Mouse (Mus musculus) embryonic facial prominence, embryonic 13.5 days (tissue): ENCODE data around the gene Nupl2. TPM values are rescaled to one million over a fixed set of nuclear protein-coding genes. Genes with fewer than 3 reads are reported as not detected.

Experiments
- ATAC-seq: fragments of 200-750 bp; cut with Nextera tagmentation; 2 replicates; pipeline ENCODE4 v1.8.0; 2017; ENCODE audit warnings: low read depth; ENCODE audit not compliant: insufficient number of reproducible peaks, insufficient read depth, low FRiP score, low TSS enrichment
- H3K27ac ChIP-seq: fragments of 300-500 bp; sonication (generic); 2 replicates; pipeline ENCODE4 v1.5.1; 2015; ENCODE audit warnings: moderate library complexity, mild to moderate bottlenecking, inconsistent platforms
- H3K27me3 ChIP-seq: fragments of 300-500 bp; sonication (generic); 2 replicates; pipeline ENCODE4 v1.6.1; 2015; ENCODE audit warnings: mild to moderate bottlenecking, inconsistent platforms
- H3K36me3 ChIP-seq: fragments of 300-500 bp; sonication (generic); 2 replicates; pipeline ENCODE4 v1.6.1; 2015; ENCODE audit warnings: mild to moderate bottlenecking, inconsistent platforms
- H3K4me1 ChIP-seq: fragments of 300-500 bp; sonication (generic); 2 replicates; pipeline ENCODE4 v1.6.1; 2015; ENCODE audit warnings: inconsistent platforms
- H3K4me2 ChIP-seq: fragments of 300-500 bp; sonication (generic); 2 replicates; pipeline ENCODE4 v1.6.1; 2015; ENCODE audit warnings: moderate library complexity, mild to moderate bottlenecking, inconsistent platforms
- H3K4me3 ChIP-seq: fragments of 300-500 bp; sonication (generic); 2 replicates; pipeline ENCODE4 v1.5.1; 2015; ENCODE audit warnings: mild to moderate bottlenecking, inconsistent platforms
- H3K9ac ChIP-seq: fragments of 300-500 bp; sonication (generic); 2 replicates; pipeline ENCODE4 v1.6.1; 2015; ENCODE audit warnings: mild to moderate bottlenecking, inconsistent platforms
- H3K9me3 ChIP-seq: fragments of 300-500 bp; sonication (generic); 2 replicates; pipeline ENCODE4 v1.6.1; 2016; ENCODE audit warnings: inconsistent platforms
- WGBS: fragments of 180-500 bp; shearing (Covaris S2); methylation state at CpG from one replicate; pipeline ENCODE4 v1.1.7; 2015; ENCODE audit warnings: mixed read lengths; 5-methylcytosine and 5-hydroxymethylcytosine counted together
- polyA plus RNA-seq: library from polyadenylated mRNA; unstranded; fragments of >200 nt; fragmentation: Nextera tagmentation; extraction: Ambion mirVana; gene quantifications from 2 replicates; pipeline ENCODE4 v1.2.1, GENCODE M21; 2015

The Nupl2 gene
- 20.2 and 21.0 TPM in 2 replicates for polyA plus RNA-seq

- 0 out of 2 replicates have a peak within 1 kb of the TSS, but pooled peaks have one; percentile 34 for H3K27ac ChIP-seq
- under 1% methylated on average over 52 of the region's 52 CpGs for WGBS
- H3K4me2 ChIP-seq: peak within 1 kb of the TSS; percentile 74
- peaks cover 12% of the 10 kb centered on the region for H3K36me3 ChIP-seq
- no peaks in the 10 kb centered on the region for H3K27me3 ChIP-seq
- H3K4me3 ChIP-seq: peak within 1 kb of the TSS; percentile 93
- no peaks in the 10 kb centered on the region for H3K9me3 ChIP-seq
- peaks cover 6% of the 10 kb centered on the region for H3K4me1 ChIP-seq
- peak; percentile 93 for ATAC-seq
- peak within 1 kb of the TSS; percentile 97 for H3K9ac ChIP-seq
Measured at GRCm38 (mm10) chr5:24164789-24165445, at the start of gene Nupl2. Gene Nupl2 (plus strand): TSS chr5:24164963.

DNA sequence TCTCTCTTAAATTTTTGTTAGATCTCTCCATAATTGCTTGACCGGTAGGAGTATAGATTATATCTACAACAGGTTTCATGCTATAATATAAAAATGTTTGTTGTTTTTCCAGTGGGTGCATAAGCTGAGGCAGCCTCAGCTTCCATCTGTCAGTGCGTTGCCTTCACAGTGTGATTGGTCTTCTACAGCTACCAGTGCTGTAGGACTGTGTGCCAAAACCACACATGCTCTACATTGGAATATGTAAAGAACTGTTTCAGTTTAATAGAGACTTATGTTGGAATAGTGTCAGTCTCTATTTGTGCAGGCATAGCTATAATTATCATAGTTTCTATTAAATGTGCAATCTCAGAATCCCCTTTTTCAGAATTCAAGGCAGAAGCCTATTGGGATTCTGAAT, 42.5 kb upstream of the Nupl2 start:
- Histone ChIP-seq H3K4me3 (no peak overlapping the region), H3K9ac (no peak overlapping the region), H3K27me3 (no peaks in the 10 kb centered on the region), H3K9me3 (no peaks in the 10 kb centered on the region), H3K4me1 (peaks cover 3% of the 10 kb centered on the region; the same call in 1 of the 2 replicates), H3K27ac (no peak overlapping the region), H3K36me3 (peaks cover 12% of the 10 kb centered on the region), H3K4me2 (no peak overlapping the region)
- WGBS: 91% methylated on average over 2 of the region's 2 CpGs
- ATAC-seq: no peak

- WGBS: 48% methylated on average over 1 of the region's 1 CpGs
- H3K36me3 ChIP-seq: peaks cover 6% of the 10 kb centered on the region; the same call in 1 of the 2 replicates
- H3K4me3 ChIP-seq: no peak overlapping the region
- no peak overlapping the region for H3K9ac ChIP-seq
- H3K4me1 ChIP-seq: peaks cover 3% of the 10 kb centered on the region; the same call in 1 of the 2 replicates
- H3K27ac ChIP-seq: 0 out of 2 replicates have a peak overlapping the region, but pooled peaks have one; percentile 1
- ATAC-seq: no peak
- no peaks in the 10 kb centered on the region for H3K27me3 ChIP-seq
- no peak overlapping the region for H3K4me2 ChIP-seq
- H3K9me3 ChIP-seq: no peaks in the 10 kb centered on the region
Measured at GRCm38 (mm10) chr5:24124175-24124574, 40.6 kb upstream of the Nupl2 start.

GRCm38 (mm10) chr5:24124579-24125276, 40.0 kb upstream of the Nupl2 start:
- Histone ChIP-seq H3K36me3 (peaks cover 6% of the 10 kb centered on the region; the same call in 1 of the 2 replicates), H3K9ac (no peak overlapping the region), H3K4me2 (no peak overlapping the region), H3K9me3 (no peaks in the 10 kb centered on the region), H3K27me3 (no peaks in the 10 kb centered on the region), H3K27ac (no peak overlapping the region), H3K4me3 (no peak overlapping the region), H3K4me1 (peaks cover 3% of the 10 kb centered on the region; the same call in 1 of the 2 replicates)
- no peak for ATAC-seq
- WGBS: 60% methylated on average over 3 of the region's 3 CpGs

DNA sequence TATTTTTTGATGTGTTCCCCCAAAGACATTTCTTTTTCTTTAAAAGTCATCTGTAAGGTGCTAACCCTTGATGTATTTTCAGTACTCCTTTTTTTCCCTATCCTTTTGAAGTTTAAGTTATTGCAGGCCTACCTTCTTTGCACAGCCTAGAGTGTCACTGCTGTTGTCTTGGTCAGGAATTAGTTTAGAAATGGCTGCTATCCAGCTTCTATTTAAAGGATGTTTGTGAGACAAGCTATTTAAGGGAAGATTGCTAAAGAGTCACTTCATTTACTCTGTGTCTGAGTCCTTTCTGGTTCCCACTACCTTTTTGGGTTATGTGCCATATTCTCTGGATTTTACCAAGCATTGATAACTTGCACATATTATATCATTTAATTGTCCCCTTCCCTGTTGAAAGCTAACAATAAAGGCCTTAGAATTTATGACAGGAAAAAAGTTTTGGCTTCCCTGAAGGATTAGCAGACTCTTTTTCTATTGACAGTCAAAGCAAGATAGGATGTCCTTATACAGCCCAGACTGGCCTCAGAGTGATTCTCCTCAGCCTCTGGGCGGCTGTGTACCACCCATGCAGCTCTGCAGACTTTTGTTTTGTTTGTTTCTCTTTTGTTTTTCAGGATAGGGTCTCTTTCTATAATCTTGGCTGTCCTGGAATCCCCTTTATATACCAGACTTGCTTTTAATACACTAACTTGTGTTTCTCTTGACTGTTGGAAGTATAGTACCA, 38.7 kb upstream of the Nupl2 start:
- H3K9me3 ChIP-seq: no peaks in the 10 kb centered on the region
- no peak for ATAC-seq
- no peak overlapping the region for H3K27ac ChIP-seq
- no peak overlapping the region for H3K4me3 ChIP-seq
- no peak overlapping the region for H3K4me2 ChIP-seq
- peaks cover 3% of the 10 kb centered on the region; the same call in 1 of the 2 replicates for H3K4me1 ChIP-seq
- H3K9ac ChIP-seq: no peak overlapping the region
- H3K36me3 ChIP-seq: 0 out of 2 replicates have a peak, but pooled peaks cover 3% of the 10 kb centered on the region
- WGBS: 67% methylated on average over 1 of the region's 1 CpGs
- no peaks in the 10 kb centered on the region for H3K27me3 ChIP-seq

DNA sequence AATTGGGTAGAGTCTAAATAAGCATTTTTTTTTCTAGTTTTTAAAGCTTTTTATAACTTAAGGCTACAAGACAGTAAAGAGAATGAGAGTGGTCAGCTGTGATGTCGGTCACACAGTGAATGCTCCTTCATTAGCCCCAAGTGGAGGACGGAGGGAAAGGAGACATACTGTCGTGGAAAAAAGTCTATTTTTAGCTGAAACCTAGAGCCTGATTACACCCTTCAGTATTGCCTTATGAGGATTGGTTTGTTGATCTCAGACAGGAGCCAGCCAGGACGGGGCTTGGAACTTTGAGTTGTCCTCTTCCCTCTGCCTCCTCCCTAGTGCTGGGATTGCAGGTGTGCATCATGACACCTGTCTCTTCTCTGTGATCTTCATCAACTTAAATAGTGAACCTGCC, 37.8 kb upstream of the Nupl2 start:
- no peak overlapping the region for H3K27ac ChIP-seq
- 67% methylated on average over 4 of the region's 4 CpGs for whole genome bisulfite sequencing
- H3K27me3 ChIP-seq: no peaks in the 10 kb centered on the region

GRCm38 (mm10) chr5:24146964-24147363, 17.8 kb upstream of the Nupl2 start:
- H3K9me3 ChIP-seq: no peaks in the 10 kb centered on the region
- H3K9ac ChIP-seq: no peak overlapping the region
- no peak overlapping the region for H3K4me2 ChIP-seq
- no peaks in the 10 kb centered on the region for H3K27me3 ChIP-seq
- no peaks in the 10 kb centered on the region for H3K4me1 ChIP-seq
- H3K4me3 ChIP-seq: no peak overlapping the region
- ATAC-seq: no peak
- WGBS: 95% methylated on average over 5 of the region's 5 CpGs
- no peak overlapping the region for H3K27ac ChIP-seq
- H3K36me3 ChIP-seq: peaks cover 67% of the 10 kb centered on the region

More for the DNA sequence above, 37.8 kb upstream of the Nupl2 start:
- Histone ChIP-seq H3K4me2 (no peak overlapping the region), H3K9ac (no peak overlapping the region), H3K4me3 (no peak overlapping the region), H3K9me3 (no peaks in the 10 kb centered on the region), H3K36me3 (no peaks in the 10 kb centered on the region), H3K4me1 (peaks cover 3% of the 10 kb centered on the region; the same call in 1 of the 2 replicates)
- no peak for ATAC-seq

DNA sequence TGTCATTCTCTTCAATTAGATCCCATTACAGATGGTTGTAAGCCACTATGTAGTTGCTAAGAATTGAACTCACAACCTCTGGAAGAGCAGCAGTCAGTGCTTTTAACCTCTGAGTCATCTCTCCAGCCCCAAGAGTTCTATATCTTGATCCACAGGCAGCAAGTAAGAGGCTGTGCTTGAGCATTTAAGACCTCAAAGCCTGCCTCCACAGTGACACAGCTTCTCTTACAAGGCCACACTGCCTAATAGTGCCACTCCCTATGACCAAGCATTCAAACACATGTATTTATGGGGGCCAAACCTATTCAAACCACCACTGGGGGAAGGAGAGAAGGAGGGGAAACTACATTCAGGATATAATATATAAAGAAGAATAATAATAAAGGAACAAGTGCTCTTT, 12.6 kb upstream of the Nupl2 start:
- no peaks in the 10 kb centered on the region for H3K27me3 ChIP-seq
- H3K27ac ChIP-seq: no peak overlapping the region
- no peaks in the 10 kb centered on the region for H3K4me1 ChIP-seq
- no peaks in the 10 kb centered on the region for H3K9me3 ChIP-seq
- H3K4me2 ChIP-seq: no peak overlapping the region
- no peak overlapping the region for H3K4me3 ChIP-seq
- H3K9ac ChIP-seq: no peak overlapping the region
- ATAC-seq: no peak
- peaks cover 51% of the 10 kb centered on the region for H3K36me3 ChIP-seq

DNA sequence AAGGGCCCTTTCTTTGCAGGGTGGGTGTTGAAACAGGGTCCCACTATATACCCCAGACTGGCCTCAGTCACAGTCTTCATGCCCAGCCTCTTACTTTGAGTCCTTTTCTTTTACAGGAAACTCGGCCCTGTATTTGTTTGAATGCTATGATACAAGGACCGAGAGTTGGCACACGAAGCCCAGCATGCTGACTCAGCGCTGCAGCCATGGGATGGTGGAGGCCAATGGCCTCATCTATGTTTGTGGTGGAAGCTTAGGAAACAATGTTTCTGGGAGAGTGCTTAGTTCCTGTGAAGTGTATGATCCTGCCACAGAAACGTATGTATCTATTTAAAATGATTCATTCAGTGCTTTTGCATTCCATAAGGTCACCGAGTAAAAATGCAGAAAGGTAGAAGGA, 8.0 kb upstream of the Nupl2 start:
- 90% methylated on average over 6 of the region's 6 CpGs for WGBS
- Histone ChIP-seq H3K9ac (no peak overlapping the region), H3K9me3 (no peaks in the 10 kb centered on the region), H3K4me1 (no peaks in the 10 kb centered on the region), H3K36me3 (peaks cover 44% of the 10 kb centered on the region), H3K4me3 (no peak overlapping the region), H3K4me2 (no peak overlapping the region), H3K27ac (no peak overlapping the region), H3K27me3 (no peaks in the 10 kb centered on the region)
- no peak for ATAC-seq

GRCm38 (mm10) chr5:24167263-24167662, 2.5 kb downstream of the Nupl2 start:
- WGBS: 51% methylated on average over 5 of the region's 5 CpGs
- Histone ChIP-seq H3K9ac (no peak overlapping the region), H3K9me3 (no peaks in the 10 kb centered on the region), H3K36me3 (peaks cover 22% of the 10 kb centered on the region), H3K4me1 (peaks cover 6% of the 10 kb centered on the region), H3K27ac (no peak overlapping the region), H3K27me3 (no peaks in the 10 kb centered on the region), H3K4me3 (no peak overlapping the region), H3K4me2 (no peak overlapping the region)
- ATAC-seq: no peak

DNA sequence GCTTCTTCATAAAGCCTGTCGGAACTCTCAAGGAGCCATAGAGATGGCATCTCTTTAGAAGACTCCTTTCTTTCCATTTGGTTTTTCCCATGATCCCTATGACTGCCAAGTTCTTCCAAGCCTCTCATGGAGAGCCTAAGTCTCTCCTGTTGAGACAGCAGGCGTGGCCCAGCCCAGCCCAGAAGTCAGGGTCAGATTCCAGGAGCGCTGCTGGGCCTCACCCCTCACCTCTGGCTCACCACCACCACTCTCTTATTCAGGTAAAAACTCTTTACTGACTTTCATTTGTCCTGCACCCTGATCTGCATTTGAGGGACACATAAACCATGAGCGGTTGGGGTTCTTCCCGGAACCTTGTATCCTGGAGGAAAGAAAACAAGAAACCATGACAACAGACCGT, 5.1 kb downstream of the Nupl2 start:
- peaks cover 6% of the 10 kb centered on the region for H3K4me1 ChIP-seq
- no peak overlapping the region for H3K27ac ChIP-seq

More for the DNA sequence above, 5.1 kb downstream of the Nupl2 start:
- Histone ChIP-seq H3K9ac (no peak overlapping the region), H3K27me3 (no peaks in the 10 kb centered on the region), H3K36me3 (peaks cover 29% of the 10 kb centered on the region), H3K4me3 (no peak overlapping the region), H3K4me2 (no peak overlapping the region), H3K9me3 (no peaks in the 10 kb centered on the region)
- ATAC-seq: no peak
- 92% methylated on average over 6 of the region's 6 CpGs for WGBS
